Mouse (Mus musculus): Measurements from ENCODE around the gene Slc23a2.

Slc23a2 gene

GRCm38 (mm10) chr2:132010781-132011180 lies 134.1 kb downstream of the Slc23a2 start:
- TF ChIP-seq GATA4 (IDR thresholded peaks at IDR 0.05; ENCODE audit: insufficient replicate concordance, low read length) = no peak

GRCm38 (mm10) chr2:132008186-132008585 lies 136.7 kb downstream of the Slc23a2 start:
- TF ChIP-seq GATA4 (IDR thresholded peaks at IDR 0.05; ENCODE audit: insufficient replicate concordance, low read length) = no peak

GRCm38 (mm10) chr2:132007475-132007819 lies 137.5 kb downstream of the Slc23a2 start:
- TF ChIP-seq GATA4 (IDR thresholded peaks at IDR 0.05; ENCODE audit: insufficient replicate concordance, low read length) = no peak

GRCm38 (mm10) chr2:132006561-132007474 lies 138.1 kb downstream of the Slc23a2 start:
- TF ChIP-seq GATA4 (IDR thresholded peaks at IDR 0.05; ENCODE audit: insufficient replicate concordance, low read length) = no peak

- TF ChIP-seq GATA4 (IDR thresholded peaks at IDR 0.05; ENCODE audit: insufficient replicate concordance, low read length) = no peak
These were observed 139.5 kb downstream of the Slc23a2 start for GRCm38 (mm10) chr2:132005445-132005844.

GRCm38 (mm10) chr2:132004495-132005136 lies 140.3 kb downstream of the Slc23a2 start:
- TF ChIP-seq GATA4 (IDR thresholded peaks at IDR 0.05; ENCODE audit: insufficient replicate concordance, low read length) = no peak

- TF ChIP-seq GATA4 (IDR thresholded peaks at IDR 0.05; ENCODE audit: insufficient replicate concordance, low read length) = no peak
These were observed 141.0 kb downstream of the Slc23a2 start for GRCm38 (mm10) chr2:132003916-132004315.

Data from liver, adult (tissue).